Mouse (Mus musculus) fat pad, adult 2 months (tissue): Measurements from ENCODE around the gene Pou2f2.

Experiments used
- DNase-seq: peaks from one replicate; pipeline ENCODE4 v3.0.0-alpha.2; 2011; ENCODE audit warnings: low read depth, low spot score; ENCODE audit errors: extremely low read depth

Gene Pou2f2

GRCm38 (mm10) chr7:25105411-25106160 is 73.9 kb downstream of the Pou2f2 start:
- DNase-seq = no peak

DNA sequence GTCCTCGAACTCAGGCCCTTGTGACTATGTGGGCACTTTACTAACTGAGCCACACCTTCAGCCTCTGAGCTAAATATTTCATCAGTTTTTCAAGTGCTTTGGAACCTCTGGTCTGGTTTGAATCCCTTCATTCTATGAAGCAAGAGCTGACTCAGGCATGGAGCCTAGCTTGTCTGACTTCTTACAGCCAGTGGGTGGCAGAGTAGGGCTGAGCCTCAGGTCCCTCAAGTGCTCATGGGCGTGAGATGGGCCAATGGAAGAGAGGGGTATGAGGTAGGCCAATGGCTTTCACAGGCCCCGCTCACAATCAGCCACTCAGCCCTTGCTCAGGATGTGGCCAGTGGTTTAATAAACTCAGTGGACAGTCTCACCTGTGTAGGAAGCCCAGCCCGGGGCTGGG is 79.9 kb downstream of the Pou2f2 start:
- no peak for DNase-seq

GRCm38 (mm10) chr7:25098169-25098568 is 81.4 kb downstream of the Pou2f2 start:
- no peak for DNase-seq

DNA sequence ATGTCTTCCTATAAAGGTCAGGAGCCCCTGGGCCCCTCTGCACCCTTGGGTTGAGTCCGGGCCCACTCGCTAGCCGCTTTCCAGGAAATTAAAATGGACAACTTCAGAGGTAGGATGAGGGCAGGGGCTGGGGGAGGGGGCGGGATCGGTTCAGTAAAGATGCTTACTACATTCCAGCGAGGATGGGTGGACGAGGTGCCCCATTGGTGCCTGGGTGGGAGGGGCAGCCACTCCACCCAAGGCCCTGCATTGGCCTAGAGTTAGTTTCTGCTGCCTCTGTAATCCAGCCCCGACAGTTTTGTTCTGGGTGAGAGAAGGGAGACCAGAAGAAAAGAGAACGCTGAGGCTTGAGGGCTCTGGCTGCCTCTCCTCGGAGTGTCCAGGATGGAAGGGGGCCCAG is 89.7 kb downstream of the Pou2f2 start:
- DNase-seq = no peak

GRCm38 (mm10) chr7:25088968-25089367 is 90.6 kb downstream of the Pou2f2 start:
- no peak for DNase-seq

- DNase-seq = no peak
These were observed 91.0 kb downstream of the Pou2f2 start for GRCm38 (mm10) chr7:25088531-25088930.

GRCm38 (mm10) chr7:25087972-25088371 is 91.6 kb downstream of the Pou2f2 start:
- no peak for DNase-seq

DNA sequence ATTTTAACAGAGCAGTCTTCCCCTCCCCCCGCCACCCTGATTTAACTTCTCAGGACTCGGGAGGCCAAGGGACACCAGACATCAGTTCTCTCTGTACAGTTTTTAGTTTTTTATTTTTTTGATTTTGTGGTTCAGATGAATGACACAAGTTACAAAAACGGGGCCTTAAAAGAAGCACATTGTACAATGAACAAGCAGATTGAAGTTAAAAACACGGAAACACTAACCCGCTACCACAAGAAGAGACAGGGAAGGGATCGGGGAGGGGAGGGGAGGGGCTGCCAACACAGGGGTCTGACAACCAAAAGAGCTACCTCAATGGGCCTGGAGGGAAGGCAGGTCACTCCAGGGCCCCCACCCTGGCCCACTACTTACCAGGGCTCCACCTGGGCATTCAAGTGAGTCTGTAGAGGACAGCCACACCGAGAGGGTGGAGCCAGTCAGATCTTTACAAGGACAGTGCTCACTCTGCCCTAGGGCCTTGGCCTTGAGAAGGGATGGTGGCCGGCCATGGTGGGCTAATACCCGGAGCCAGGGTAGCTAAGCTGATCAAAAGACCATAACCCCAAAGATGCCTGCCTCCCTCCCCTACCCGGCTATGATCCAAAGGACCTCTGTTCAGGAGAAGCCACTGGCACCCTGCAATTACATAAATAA is 92.1 kb downstream of the Pou2f2 start:
- no peak for DNase-seq

DNA sequence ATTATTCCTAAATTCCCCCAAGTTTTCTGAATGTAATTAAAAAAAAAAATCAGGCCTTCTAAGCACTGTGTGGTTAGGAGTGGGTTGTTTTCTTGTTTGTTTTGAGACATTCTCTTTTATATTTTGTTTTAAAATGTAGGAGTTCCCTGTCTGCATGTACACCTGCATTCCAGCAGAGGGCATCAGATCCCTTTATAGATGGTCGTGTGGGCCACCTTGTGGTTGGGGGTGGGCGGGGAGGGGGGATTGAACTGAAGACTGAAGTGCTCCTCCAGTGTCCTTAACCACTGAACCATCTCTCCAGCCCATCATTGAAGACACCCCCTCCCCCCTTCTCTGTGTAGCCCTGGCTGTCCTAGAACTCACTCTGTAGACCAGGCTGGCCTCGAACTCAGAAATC is 92.9 kb downstream of the Pou2f2 start:
- DNase-seq = no peak

DNA sequence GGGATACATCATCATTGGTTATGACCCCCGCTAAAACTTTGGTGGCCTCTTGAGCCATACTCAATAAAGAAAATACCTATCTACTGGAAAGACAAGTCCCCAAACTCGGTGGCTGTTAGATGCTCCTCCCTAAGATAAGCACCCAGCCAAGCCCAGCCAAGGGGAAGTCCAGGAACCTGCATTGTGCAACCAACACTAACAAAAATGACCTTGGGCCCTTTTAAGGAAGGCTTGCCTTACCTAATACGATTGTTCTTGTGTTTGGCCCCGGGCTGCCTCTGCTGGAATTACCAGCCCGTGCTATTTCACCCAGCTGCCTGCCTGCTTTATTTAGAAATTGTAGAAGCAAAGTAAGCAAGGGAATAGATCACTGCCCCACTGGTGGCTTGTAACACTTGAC is 94.9 kb downstream of the Pou2f2 start:
- DNase-seq = peak; percentile 71

GRCm38 (mm10) chr7:25082510-25082909 is 97.0 kb downstream of the Pou2f2 start:
- no peak for DNase-seq

- DNase-seq = no peak
These were observed 99.1 kb downstream of the Pou2f2 start for GRCm38 (mm10) chr7:25080431-25080830.

- no peak for DNase-seq
These were observed 100.0 kb downstream of the Pou2f2 start for GRCm38 (mm10) chr7:25079496-25080026.

- no peak for DNase-seq
These were observed 102.1 kb downstream of the Pou2f2 start for GRCm38 (mm10) chr7:25077414-25077755.

- peak; percentile 97 for DNase-seq
These were observed 102.7 kb downstream of the Pou2f2 start for GRCm38 (mm10) chr7:25076663-25077413.

DNA sequence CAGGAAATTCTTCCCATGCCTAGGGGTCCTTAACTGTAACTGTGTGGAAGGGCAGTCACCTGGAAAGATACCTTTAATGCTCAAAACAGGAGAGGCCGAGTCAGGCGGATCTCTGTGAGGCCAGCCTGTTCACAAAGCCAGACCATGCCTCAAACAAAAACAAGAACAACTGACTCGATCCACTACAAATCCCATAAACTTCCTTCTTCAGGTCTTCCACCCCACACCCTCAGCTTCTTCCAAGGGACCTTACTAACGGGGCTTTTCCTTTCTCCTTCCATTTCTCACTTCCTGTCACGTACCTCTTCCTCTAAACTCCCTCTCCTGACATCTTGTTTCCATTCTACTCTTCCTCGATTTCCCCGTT is 103.2 kb downstream of the Pou2f2 start:
- no peak for DNase-seq

- DNase-seq = no peak
These were observed 105.6 kb downstream of the Pou2f2 start for GRCm38 (mm10) chr7:25073924-25074323.

DNA sequence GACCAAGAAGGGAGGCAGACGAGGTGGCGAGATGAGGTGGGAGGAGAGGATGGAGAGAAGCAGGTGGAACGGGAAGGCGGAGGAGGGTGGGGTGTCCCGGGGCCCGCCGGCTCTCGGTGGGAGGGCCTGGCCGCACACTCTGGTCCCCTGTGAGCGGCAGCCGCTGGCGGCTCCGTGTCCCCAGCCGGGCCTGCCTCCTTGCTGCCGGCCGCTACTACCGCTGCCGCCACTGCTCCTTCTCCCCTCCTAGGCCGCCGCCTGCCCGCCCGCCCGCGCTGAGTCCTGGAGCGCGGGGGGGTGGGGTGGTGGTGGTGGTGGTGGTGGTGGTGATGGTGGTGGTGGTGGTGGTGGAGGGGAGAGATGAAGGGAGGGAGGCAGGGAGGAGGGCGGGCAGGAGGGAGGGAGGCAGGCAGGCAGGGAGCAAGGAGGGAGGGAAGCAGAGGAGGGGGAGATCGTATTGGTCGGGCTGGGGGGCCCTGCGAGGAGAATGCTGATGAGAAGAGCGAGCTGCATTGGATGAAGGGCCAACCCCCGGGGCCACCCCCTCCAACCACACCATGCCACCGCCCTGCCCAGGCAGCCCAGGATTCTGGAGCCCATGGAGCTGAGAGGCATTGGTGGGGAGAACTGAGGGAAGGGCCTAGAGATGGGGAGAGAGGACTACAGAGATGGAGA is 106.7 kb downstream of the Pou2f2 start:
- DNase-seq = no peak

DNA sequence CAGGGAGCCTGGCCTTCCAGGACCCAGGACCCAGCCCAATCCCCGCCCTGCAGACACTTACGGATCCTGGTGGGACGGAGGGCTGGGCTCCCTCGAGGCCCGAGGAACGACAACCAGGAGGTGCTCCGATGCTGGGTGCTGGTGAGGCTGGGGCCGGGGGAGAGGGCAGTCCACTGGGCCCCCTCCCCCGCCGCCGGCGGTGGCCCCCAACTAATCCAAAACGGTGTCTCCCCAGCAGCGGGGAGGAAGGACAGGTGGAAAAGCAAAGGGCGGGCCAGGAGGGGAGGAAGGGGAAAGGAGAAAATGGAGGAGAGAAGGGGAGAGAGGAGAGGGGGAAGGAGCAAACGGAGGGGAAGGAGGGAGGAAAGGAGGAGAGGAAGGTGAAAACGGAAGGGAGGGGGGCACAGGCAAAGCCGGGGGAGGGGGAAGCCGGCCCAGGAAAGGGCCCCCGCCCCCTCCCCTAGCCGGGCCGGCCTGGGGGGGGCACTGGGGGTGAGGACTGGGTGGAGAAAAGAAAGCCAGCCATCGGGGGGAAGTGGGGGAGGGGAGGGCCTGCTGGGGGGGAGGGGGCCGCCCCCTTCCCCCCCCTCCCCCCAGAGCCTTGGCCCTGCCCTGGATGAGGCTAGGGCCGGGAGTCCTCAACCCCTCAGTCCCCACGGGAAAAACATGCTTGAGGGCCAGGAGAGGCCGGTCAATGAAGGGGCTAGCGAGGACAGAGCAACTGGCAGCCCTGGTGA is 107.4 kb downstream of the Pou2f2 start, which contains the start of the genes Grik5 and Zfp574:
Gene Grik5, minus strand, starts transcription at position 368 of the 737 bp plus-strand sequence.
Gene Zfp574, plus strand, starts transcription at position 589 of the 737 bp plus-strand sequence.
- DNase-seq = no peak

GRCm38 (mm10) chr7:25068724-25069123 is 110.8 kb downstream of the Pou2f2 start:
- no peak for DNase-seq
